ENCODE assay signal across 28 mouse cellular contexts in genomic region chr19:10776906-10777305, GRCm38 (mm10). TPM values are rescaled to one million over a fixed set of nuclear protein-coding genes. Genes with fewer than 3 reads are reported as not detected.
"Had no signal": no experiment of that assay in that cellular context is flagged by ENCODE, and none has a peak within 500 bp of the region (broad histone marks: within the 10 kb centered on the region; RNA-seq: fewer than 3 reads in every experiment).

No protein-coding gene starts in this region.

- ATAC-seq: hindbrain, postnatal 0 days; inflammation-experienced regulatory T-cells, adult 6 months; intestine, embryonic 15.5 days; intestine, postnatal 0 days had no signal

- H3K4me3 ChIP-seq: heart, adult 2 months; heart, embryonic 13.5 days; heart, embryonic 15.5 days; hindbrain, embryonic 13.5 days; hindbrain, embryonic 15.5 days; intestine, embryonic 15.5 days; limb, embryonic 13.5 days; limb, embryonic 15.5 days had no signal

- H3K27me3 ChIP-seq: heart, embryonic 15.5 days; hindbrain, embryonic 13.5 days; hindbrain, embryonic 15.5 days; intestine, embryonic 15.5 days; limb, embryonic 13.5 days; limb, embryonic 15.5 days had no signal

- H3K9me3 ChIP-seq: heart, embryonic 13.5 days; heart, embryonic 15.5 days; hindbrain, embryonic 13.5 days; hindbrain, embryonic 15.5 days; intestine, embryonic 15.5 days; limb, embryonic 13.5 days; limb, embryonic 15.5 days had no signal

- H3K4me2 ChIP-seq: heart, embryonic 11.5 days; heart, embryonic 13.5 days; heart, embryonic 15.5 days; hindbrain, embryonic 13.5 days; hindbrain, embryonic 15.5 days; intestine, embryonic 15.5 days; limb, embryonic 13.5 days; limb, embryonic 15.5 days had no signal

- H3K36me3 ChIP-seq: heart, embryonic 13.5 days; heart, embryonic 15.5 days; hindbrain, embryonic 13.5 days; hindbrain, embryonic 15.5 days; intestine, embryonic 15.5 days; limb, embryonic 13.5 days; limb, embryonic 15.5 days had no signal

- H3K9ac ChIP-seq: heart, embryonic 13.5 days; heart, embryonic 15.5 days; hindbrain, embryonic 13.5 days; hindbrain, embryonic 15.5 days; intestine, embryonic 15.5 days; limb, embryonic 13.5 days; limb, embryonic 15.5 days had no signal

- H3K4me1 ChIP-seq: hindbrain, embryonic 13.5 days; hindbrain, embryonic 15.5 days; intestine, embryonic 15.5 days; limb, embryonic 13.5 days; limb, embryonic 15.5 days had no signal

- DNase-seq: gastrocnemius, postnatal 14 days; gastrocnemius, postnatal 36 days; heart, adult 11 months; heart, adult 2 months; heart, postnatal 14 days; heart, postnatal 36 days; kidney, adult 18-20 months; kidney, adult 8-10 months; kidney, postnatal 14 days; kidney, postnatal 36 days; layer of hippocampus, adult 9-11 months; layer of hippocampus, postnatal 36 days; left cerebral cortex, postnatal 4 days had no signal

- H3K27ac ChIP-seq: heart, adult 2 months; heart, embryonic 13.5 days; heart, embryonic 15.5 days; hindbrain, embryonic 13.5 days; hindbrain, embryonic 15.5 days; hindbrain, postnatal 0 days; intestine, embryonic 15.5 days; kidney, postnatal 0 days; limb, embryonic 13.5 days; limb, embryonic 15.5 days had no signal

RNA-seq across cellular contexts. Expression of gene Cd5, which starts 38.1 kb away (rescaled TPM):
- polyA plus RNA-seq: hindbrain, embryonic 11.5 days; limb, embryonic 11.5 days had no signal

RNA-seq across cellular contexts. Expression of gene Cd6, which starts 53.0 kb away (rescaled TPM):
- polyA plus RNA-seq: heart, embryonic 11.5 days; heart, embryonic 15.5 days; heart, postnatal 0 days; hindbrain, embryonic 11.5 days; hindbrain, embryonic 13.5 days; hindbrain, postnatal 0 days; kidney, postnatal 0 days; limb, embryonic 13.5 days; limb, embryonic 15.5 days had no signal
